Mouse (Mus musculus) lung, embryonic 16.5 days (tissue): Measurements from ENCODE around the gene Chrng. TPM values are rescaled to one million over a fixed set of nuclear protein-coding genes. Genes with fewer than 3 reads are reported as not detected.

Source experiments
- ATAC-seq: fragments of 200-750 bp; cut with Nextera tagmentation; 2 replicates; pipeline ENCODE4 v1.8.0; 2017; ENCODE audit warnings: low read depth, mild to moderate bottlenecking, moderate library complexity
- H3K27ac ChIP-seq: fragments of 300-500 bp; sonication (generic); 2 replicates; pipeline ENCODE4 v1.5.1; 2014; ENCODE audit warnings: mild to moderate bottlenecking, control low read depth, low read length
- H3K27me3 ChIP-seq: fragments of 300-500 bp; sonication (generic); 2 replicates; pipeline ENCODE4 v1.6.1; 2014; ENCODE audit warnings: low read depth, low read length, mixed read lengths; ENCODE audit not compliant: control insufficient read depth, insufficient read depth
- H3K36me3 ChIP-seq: fragments of 300-500 bp; sonication (generic); 2 replicates; pipeline ENCODE4 v1.6.1; 2014; ENCODE audit warnings: low read length; ENCODE audit not compliant: control insufficient read depth, insufficient read depth
- H3K4me1 ChIP-seq: fragments of 300-500 bp; sonication (generic); replicated peaks from 2 replicates; pipeline ENCODE4 v1.6.1; 2014; ENCODE audit warnings: low read length, mixed read lengths; ENCODE audit not compliant: control insufficient read depth, insufficient read depth
- H3K4me2 ChIP-seq: fragments of 300-500 bp; sonication (generic); 2 replicates; pipeline ENCODE4 v1.6.1; 2014; ENCODE audit warnings: low read depth, low read length, control low read depth
- H3K4me3 ChIP-seq: fragments of 300-500 bp; sonication (generic); 2 replicates; pipeline ENCODE4 v1.5.1; 2014; ENCODE audit warnings: mild to moderate bottlenecking, low read length, control low read depth
- H3K9ac ChIP-seq: fragments of 300-500 bp; sonication (generic); 2 replicates; pipeline ENCODE4 v1.6.1; 2014; ENCODE audit warnings: low read length, control low read depth
- H3K9me3 ChIP-seq: fragments of 300-500 bp; sonication (generic); 2 replicates; pipeline ENCODE4 v1.6.1; 2016; ENCODE audit warnings: low read length; ENCODE audit not compliant: control insufficient read depth
- WGBS: fragments of 180-500 bp; shearing (Covaris S2); extraction: QIAGEN DNeasy Blood & Tissue Kit; methylation state at CpG from one replicate; pipeline ENCODE4 v1.1.7; 2014; 5-methylcytosine and 5-hydroxymethylcytosine counted together
- polyA plus RNA-seq: library from polyadenylated mRNA; unstranded; fragments of >200 nt; fragmentation: Nextera tagmentation; extraction: Ambion mirVana; gene quantifications from 2 replicates; pipeline ENCODE4 v1.2.1, GENCODE M21; 2015

Chrng gene
- polyA plus RNA-seq, 1 experiment from 2014 or later, result 0.43 TPM

- Histone ChIP-seq H3K4me2 (peak overlapping the region; percentile 97), H3K9ac (peak overlapping the region; percentile 64), H3K27me3 (peaks cover 36% of the 10 kb centered on the region), H3K4me1 (peaks cover 3% of the 10 kb centered on the region; the same call in 1 of the 2 replicates), H3K36me3 (no peaks in the 10 kb centered on the region), H3K4me3 (peak overlapping the region; percentile 58), H3K9me3 (no peaks in the 10 kb centered on the region), H3K27ac (no peak overlapping the region)
- WGBS, result under 1% methylated on average over 15 of the region's 15 CpGs
- peak; percentile 51; the same call in 1 of the 2 replicates for ATAC-seq
Measured at GRCm38 (mm10) chr1:87187037-87187355, 17.5 kb upstream of the Chrng start.

GRCm38 (mm10) chr1:87190429-87190828 lies 14.0 kb upstream of the Chrng start, which contains the start of gene Chrnd:
Gene Chrnd, plus strand, starts transcription at chr1:87190607.
- no peak for ATAC-seq
- Histone ChIP-seq H3K4me3 (no peak within 1 kb of the TSS), H3K27ac (no peak within 1 kb of the TSS), H3K9me3 (no peaks in the 10 kb centered on the region), H3K36me3 (no peaks in the 10 kb centered on the region), H3K4me2 (no peak within 1 kb of the TSS), H3K27me3 (peaks cover 18% of the 10 kb centered on the region), H3K9ac (no peak within 1 kb of the TSS), H3K4me1 (peaks cover 3% of the 10 kb centered on the region; the same call in 1 of the 2 replicates)
- 26% methylated on average over 4 of the region's 4 CpGs for WGBS

GRCm38 (mm10) chr1:87197296-87197695 lies 7.2 kb upstream of the Chrng start:
- no peak overlapping the region for H3K4me2 ChIP-seq
- H3K9me3 ChIP-seq, result no peaks in the 10 kb centered on the region
- no peak overlapping the region for H3K27ac ChIP-seq
- H3K36me3 ChIP-seq, result no peaks in the 10 kb centered on the region
- no peak for ATAC-seq
- 72% methylated on average over 9 of the region's 9 CpGs for WGBS
- no peaks in the 10 kb centered on the region for H3K4me1 ChIP-seq
- no peak overlapping the region for H3K4me3 ChIP-seq
- H3K9ac ChIP-seq, result no peak overlapping the region
- H3K27me3 ChIP-seq, result no peaks in the 10 kb centered on the region

GRCm38 (mm10) chr1:87198119-87199065 lies 6.1 kb upstream of the Chrng start:
- H3K36me3 ChIP-seq, result no peaks in the 10 kb centered on the region
- H3K4me3 ChIP-seq, result no peak overlapping the region
- no peaks in the 10 kb centered on the region for H3K4me1 ChIP-seq
- H3K27me3 ChIP-seq, result no peaks in the 10 kb centered on the region
- H3K4me2 ChIP-seq, result no peak overlapping the region
- WGBS, result 63% methylated on average over 12 of the region's 12 CpGs
- H3K27ac ChIP-seq, result no peak overlapping the region
- ATAC-seq, result no peak
- H3K9ac ChIP-seq, result no peak overlapping the region
- no peaks in the 10 kb centered on the region for H3K9me3 ChIP-seq

- H3K27me3 ChIP-seq, result no peaks in the 10 kb centered on the region; the same call in 1 of the 2 replicates
- H3K4me2 ChIP-seq, result no peak overlapping the region
- no peaks in the 10 kb centered on the region for H3K36me3 ChIP-seq
- no peak for ATAC-seq
- H3K27ac ChIP-seq, result no peak overlapping the region
- H3K9ac ChIP-seq, result no peak overlapping the region
- WGBS, result 35% methylated on average over 2 of the region's 2 CpGs
- no peak overlapping the region for H3K4me3 ChIP-seq
- H3K9me3 ChIP-seq, result no peaks in the 10 kb centered on the region
- H3K4me1 ChIP-seq, result no peaks in the 10 kb centered on the region; the same call in 1 of the 2 replicates
Measured at GRCm38 (mm10) chr1:87200811-87201210, 3.6 kb upstream of the Chrng start.

- Histone ChIP-seq H3K9ac (no peak overlapping the region), H3K36me3 (no peaks in the 10 kb centered on the region), H3K4me2 (no peak overlapping the region), H3K4me3 (no peak overlapping the region), H3K4me1 (no peaks in the 10 kb centered on the region; the same call in 1 of the 2 replicates), H3K27me3 (peaks cover 4% of the 10 kb centered on the region; the same call in 1 of the 2 replicates), H3K27ac (no peak overlapping the region), H3K9me3 (no peaks in the 10 kb centered on the region)
- 40% methylated on average over 1 of the region's 1 CpGs for WGBS
- no peak for ATAC-seq
Measured at GRCm38 (mm10) chr1:87201848-87202247, 2.6 kb upstream of the Chrng start.

GRCm38 (mm10) chr1:87203779-87204178 lies 678 bp upstream of the Chrng start:
- no peak overlapping the region for H3K4me3 ChIP-seq

GRCm38 (mm10) chr1:87205038-87205437 lies 581 bp downstream of the Chrng start:
- H3K9ac ChIP-seq, result no peak overlapping the region
- no peaks in the 10 kb centered on the region for H3K9me3 ChIP-seq
- ATAC-seq, result 0 out of 2 replicates have a peak, but pooled peaks have one; percentile 15
- H3K36me3 ChIP-seq, result no peaks in the 10 kb centered on the region
- no peak overlapping the region for H3K4me2 ChIP-seq
- peaks cover 4% of the 10 kb centered on the region; the same call in 1 of the 2 replicates for H3K27me3 ChIP-seq
- no peak overlapping the region for H3K27ac ChIP-seq
- H3K4me1 ChIP-seq, result no peaks in the 10 kb centered on the region; the same call in 1 of the 2 replicates
- no peak overlapping the region for H3K4me3 ChIP-seq
- 42% methylated on average over 6 of the region's 6 CpGs for WGBS

More at GRCm38 (mm10) chr1:87203779-87204178, 678 bp upstream of the Chrng start:
- no peak overlapping the region for H3K27ac ChIP-seq
- no peaks in the 10 kb centered on the region for H3K9me3 ChIP-seq
- WGBS, result 75% methylated on average over 5 of the region's 5 CpGs
- H3K36me3 ChIP-seq, result no peaks in the 10 kb centered on the region
- no peak overlapping the region for H3K9ac ChIP-seq
- no peak for ATAC-seq
- H3K4me2 ChIP-seq, result no peak overlapping the region
- peaks cover 4% of the 10 kb centered on the region; the same call in 1 of the 2 replicates for H3K27me3 ChIP-seq
- no peaks in the 10 kb centered on the region; the same call in 1 of the 2 replicates for H3K4me1 ChIP-seq

GRCm38 (mm10) chr1:87205502-87205901 lies 1.0 kb downstream of the Chrng start:
- no peaks in the 10 kb centered on the region for H3K36me3 ChIP-seq
- H3K9me3 ChIP-seq, result no peaks in the 10 kb centered on the region
- H3K27ac ChIP-seq, result no peak overlapping the region
- H3K4me1 ChIP-seq, result no peaks in the 10 kb centered on the region; the same call in 1 of the 2 replicates
- no peak overlapping the region for H3K4me3 ChIP-seq
- H3K4me2 ChIP-seq, result no peak overlapping the region
- 24% methylated on average over 3 of the region's 3 CpGs for WGBS
- H3K9ac ChIP-seq, result no peak overlapping the region
- peak; percentile 66 for ATAC-seq
- H3K27me3 ChIP-seq, result peaks cover 4% of the 10 kb centered on the region; the same call in 1 of the 2 replicates
